Mouse (Mus musculus) kidney, embryonic 15.5 days (tissue): ENCODE results near the gene Cuzd1. TPM values are rescaled to one million over a fixed set of nuclear protein-coding genes. Genes with fewer than 3 reads are reported as not detected.

Experiments
- ATAC-seq: fragments of 200-750 bp; cut with Nextera tagmentation; replicated peaks from 2 replicates; pipeline ENCODE4 v1.8.0; 2017; ENCODE audit warnings: moderate TSS enrichment; ENCODE audit not compliant: low FRiP score
- H3K27ac ChIP-seq: fragments of 300-500 bp; sonication (generic); 2 replicates; pipeline ENCODE4 v1.5.1; 2015; ENCODE audit warnings: mild to moderate bottlenecking, inconsistent platforms
- H3K27me3 ChIP-seq: fragments of 300-500 bp; sonication (generic); 2 replicates; pipeline ENCODE4 v1.6.1; 2015; ENCODE audit warnings: inconsistent platforms
- H3K36me3 ChIP-seq: fragments of 300-500 bp; sonication (generic); 2 replicates; pipeline ENCODE4 v1.6.1; 2015; ENCODE audit warnings: inconsistent platforms
- H3K4me1 ChIP-seq: fragments of 300-500 bp; sonication (generic); 2 replicates; pipeline ENCODE4 v1.6.1; 2015; ENCODE audit warnings: inconsistent platforms
- H3K4me2 ChIP-seq: fragments of 300-500 bp; sonication (generic); 2 replicates; pipeline ENCODE4 v1.6.1; 2015; ENCODE audit warnings: moderate library complexity, mild to moderate bottlenecking, inconsistent platforms
- H3K4me3 ChIP-seq: fragments of 300-500 bp; sonication (generic); replicated peaks from 2 replicates; pipeline ENCODE4 v1.5.1; 2015; ENCODE audit warnings: mild to moderate bottlenecking, inconsistent platforms
- H3K9ac ChIP-seq: fragments of 300-500 bp; sonication (generic); 2 replicates; pipeline ENCODE4 v1.6.1; 2015; ENCODE audit warnings: mild to moderate bottlenecking, inconsistent platforms
- H3K9me3 ChIP-seq: fragments of 300-500 bp; sonication (generic); replicated peaks from 2 replicates; pipeline ENCODE4 v1.6.1; 2016; ENCODE audit warnings: inconsistent platforms
- WGBS: fragments of 180-500 bp; shearing (Covaris S2); methylation state at CpG from one replicate; pipeline ENCODE4 v1.1.7; 2015; ENCODE audit warnings: mixed read lengths; 5-methylcytosine and 5-hydroxymethylcytosine counted together
- polyA plus RNA-seq: library from polyadenylated mRNA; unstranded; fragments of >200 nt; fragmentation: Nextera tagmentation; extraction: Ambion mirVana; gene quantifications from 2 replicates; pipeline ENCODE4 v1.2.1, GENCODE M21; 2015

The Cuzd1 gene
- polyA plus RNA-seq = not detected in 2 replicates

- H3K27me3 ChIP-seq = no peaks in the 10 kb centered on the region
- no peak within 1 kb of the TSS for H3K4me3 ChIP-seq
- H3K4me1 ChIP-seq = no peaks in the 10 kb centered on the region
- H3K36me3 ChIP-seq = no peaks in the 10 kb centered on the region
- H3K9ac ChIP-seq = no peak within 1 kb of the TSS
- ATAC-seq = no peak
- H3K4me2 ChIP-seq = no peak within 1 kb of the TSS
- H3K27ac ChIP-seq = no peak within 1 kb of the TSS
- WGBS = 73% methylated on average over 2 of the region's 2 CpGs
- H3K9me3 ChIP-seq = no peaks in the 10 kb centered on the region
Measured at GRCm38 (mm10) chr7:131322192-131322591, at the start of gene Cuzd1. Gene Cuzd1 (minus strand): TSS chr7:131322292.

- H3K27me3 ChIP-seq = 0 out of 2 replicates have a peak, but pooled peaks cover 4% of the 10 kb centered on the region
Measured at GRCm38 (mm10) chr7:131371470-131371860, 49.4 kb upstream of the Cuzd1 start.

GRCm38 (mm10) chr7:131370648-131371469 lies 48.8 kb upstream of the Cuzd1 start, which contains the start of gene Pstk:
Gene Pstk (plus strand): TSS chr7:131371141.
- H3K9ac ChIP-seq = peak within 1 kb of the TSS; percentile 93
- H3K4me2 ChIP-seq = peak within 1 kb of the TSS; percentile 83
- H3K36me3 ChIP-seq = peaks cover 15% of the 10 kb centered on the region
- 6% methylated on average over 46 of the region's 47 CpGs for WGBS
- H3K4me1 ChIP-seq = peaks cover 7% of the 10 kb centered on the region; the same call in 1 of the 2 replicates
- H3K9me3 ChIP-seq = no peaks in the 10 kb centered on the region
- ATAC-seq = peak; percentile 98
- H3K4me3 ChIP-seq = peak within 1 kb of the TSS; percentile 80
- 0 out of 2 replicates have a peak, but pooled peaks cover 6% of the 10 kb centered on the region for H3K27me3 ChIP-seq
- peak within 1 kb of the TSS; percentile 99 for H3K27ac ChIP-seq

More at GRCm38 (mm10) chr7:131371470-131371860, 49.4 kb upstream of the Cuzd1 start:
- no peaks in the 10 kb centered on the region for H3K9me3 ChIP-seq
- H3K36me3 ChIP-seq = peaks cover 15% of the 10 kb centered on the region
- ATAC-seq = peak; percentile 35
- H3K4me3 ChIP-seq = peak overlapping the region; percentile 80
- 7% methylated on average over 9 of the region's 9 CpGs for WGBS
- H3K4me2 ChIP-seq = peak overlapping the region; percentile 83
- H3K27ac ChIP-seq = peak overlapping the region; percentile 99
- peak overlapping the region; percentile 93 for H3K9ac ChIP-seq
- peaks cover 7% of the 10 kb centered on the region; the same call in 1 of the 2 replicates for H3K4me1 ChIP-seq

- no peak for ATAC-seq
- no peak overlapping the region for H3K4me2 ChIP-seq
- H3K9ac ChIP-seq = no peak overlapping the region
- H3K27me3 ChIP-seq = 0 out of 2 replicates have a peak, but pooled peaks cover 6% of the 10 kb centered on the region
- H3K4me1 ChIP-seq = peaks cover 22% of the 10 kb centered on the region
- H3K27ac ChIP-seq = no peak overlapping the region
- 72% methylated on average over 8 of the region's 8 CpGs for WGBS
- peaks cover 10% of the 10 kb centered on the region; the same call in 1 of the 2 replicates for H3K36me3 ChIP-seq
- H3K9me3 ChIP-seq = no peaks in the 10 kb centered on the region
- no peak overlapping the region for H3K4me3 ChIP-seq
Measured at GRCm38 (mm10) chr7:131364131-131364530, 42.0 kb upstream of the Cuzd1 start.

- peak within 1 kb of the TSS; percentile 83 for H3K4me3 ChIP-seq
- H3K9ac ChIP-seq = peak within 1 kb of the TSS; percentile 86
- H3K36me3 ChIP-seq = peaks cover 24% of the 10 kb centered on the region; the same call in 1 of the 2 replicates
- H3K27me3 ChIP-seq = 0 out of 2 replicates have a peak, but pooled peaks cover 6% of the 10 kb centered on the region
- ATAC-seq = peak; percentile 97
- under 1% methylated on average over 55 of the region's 55 CpGs for WGBS
- H3K4me1 ChIP-seq = peaks cover 22% of the 10 kb centered on the region
- H3K4me2 ChIP-seq = peak within 1 kb of the TSS; percentile 79
- H3K9me3 ChIP-seq = no peaks in the 10 kb centered on the region
- peak within 1 kb of the TSS; percentile 96 for H3K27ac ChIP-seq
Measured at GRCm38 (mm10) chr7:131362615-131363300, 40.7 kb upstream of the Cuzd1 start, which contains the start of gene 2310057M21Rik. Gene 2310057M21Rik (minus strand): TSS chr7:131362759.

GRCm38 (mm10) chr7:131362269-131362614 lies 40.1 kb upstream of the Cuzd1 start:
- H3K4me2 ChIP-seq = peak overlapping the region; percentile 79
- ATAC-seq = peak; percentile 86

GRCm38 (mm10) chr7:131356105-131356504 lies 34.0 kb upstream of the Cuzd1 start:
- H3K36me3 ChIP-seq = peaks cover 73% of the 10 kb centered on the region
- H3K4me1 ChIP-seq = peaks cover 3% of the 10 kb centered on the region; the same call in 1 of the 2 replicates
- H3K4me3 ChIP-seq = no peak overlapping the region
- no peaks in the 10 kb centered on the region for H3K27me3 ChIP-seq
- H3K4me2 ChIP-seq = no peak overlapping the region
- H3K27ac ChIP-seq = no peak overlapping the region
- no peak for ATAC-seq
- WGBS = 92% methylated on average over 13 of the region's 13 CpGs
- no peak overlapping the region for H3K9ac ChIP-seq
- H3K9me3 ChIP-seq = no peaks in the 10 kb centered on the region

More at GRCm38 (mm10) chr7:131362269-131362614, 40.1 kb upstream of the Cuzd1 start:
- Histone ChIP-seq H3K36me3 (peaks cover 29% of the 10 kb centered on the region), H3K9ac (peak overlapping the region; percentile 86), H3K27me3 (0 out of 2 replicates have a peak, but pooled peaks cover 3% of the 10 kb centered on the region), H3K9me3 (no peaks in the 10 kb centered on the region), H3K27ac (peak overlapping the region; percentile 96), H3K4me1 (peaks cover 22% of the 10 kb centered on the region), H3K4me3 (peak overlapping the region; percentile 83)
- 1% methylated on average over 35 of the region's 35 CpGs for WGBS

GRCm38 (mm10) chr7:131345856-131346541 lies 23.9 kb upstream of the Cuzd1 start:
- H3K36me3 ChIP-seq = peaks cover 76% of the 10 kb centered on the region
- H3K4me1 ChIP-seq = no peaks in the 10 kb centered on the region
- no peak overlapping the region for H3K4me3 ChIP-seq
- no peaks in the 10 kb centered on the region for H3K9me3 ChIP-seq
- H3K27me3 ChIP-seq = no peaks in the 10 kb centered on the region
- ATAC-seq = no peak
- H3K27ac ChIP-seq = no peak overlapping the region
- WGBS = 87% methylated on average over 7 of the region's 7 CpGs
- H3K9ac ChIP-seq = no peak overlapping the region
- H3K4me2 ChIP-seq = no peak overlapping the region

GRCm38 (mm10) chr7:131337502-131338068 lies 15.5 kb upstream of the Cuzd1 start:
- Histone ChIP-seq H3K9ac (no peak overlapping the region), H3K4me2 (no peak overlapping the region), H3K9me3 (no peaks in the 10 kb centered on the region), H3K36me3 (peaks cover 38% of the 10 kb centered on the region), H3K27ac (no peak overlapping the region), H3K4me3 (no peak overlapping the region), H3K4me1 (no peaks in the 10 kb centered on the region), H3K27me3 (no peaks in the 10 kb centered on the region)
- 65% methylated on average over 8 of the region's 8 CpGs for WGBS
- no peak for ATAC-seq

GRCm38 (mm10) chr7:131333564-131333963 lies 11.5 kb upstream of the Cuzd1 start, which contains the start of gene Fam24a:
Gene Fam24a (plus strand): TSS chr7:131333864.
- ATAC-seq = no peak
- Histone ChIP-seq H3K4me3 (no peak within 1 kb of the TSS), H3K9me3 (no peaks in the 10 kb centered on the region), H3K27me3 (no peaks in the 10 kb centered on the region), H3K36me3 (0 out of 2 replicates have a peak, but pooled peaks cover 4% of the 10 kb centered on the region), H3K4me1 (no peaks in the 10 kb centered on the region), H3K9ac (no peak within 1 kb of the TSS), H3K27ac (no peak within 1 kb of the TSS), H3K4me2 (no peak within 1 kb of the TSS)
- WGBS = 43% methylated on average over 1 of the region's 1 CpGs

- ATAC-seq = no peak
- H3K4me3 ChIP-seq = no peak overlapping the region
- 73% methylated on average over 2 of the region's 2 CpGs for WGBS
Measured at GRCm38 (mm10) chr7:131331688-131332087, 9.6 kb upstream of the Cuzd1 start.

More at GRCm38 (mm10) chr7:131331688-131332087, 9.6 kb upstream of the Cuzd1 start:
- Histone ChIP-seq H3K9ac (no peak overlapping the region), H3K9me3 (no peaks in the 10 kb centered on the region), H3K27ac (no peak overlapping the region), H3K27me3 (no peaks in the 10 kb centered on the region), H3K4me2 (no peak overlapping the region), H3K36me3 (no peaks in the 10 kb centered on the region), H3K4me1 (no peaks in the 10 kb centered on the region)
